Mouse (Mus musculus) midbrain, embryonic 10.5 days (tissue): ENCODE data around the gene Amotl2. TPM values are rescaled to one million over a fixed set of nuclear protein-coding genes. Genes with fewer than 3 reads are reported as not detected.
A peak's percentile ranks its signal among the peaks of the same experiment; 100 is the strongest.

Source experiments
- DNase-seq: peaks from one replicate; pipeline ENCODE4 v3.0.0-alpha.2; 2017; ENCODE audit warnings: low spot score
- H3K27ac ChIP-seq: fragments of 300-500 bp; sonication (generic); replicated peaks from 2 replicates; pipeline ENCODE4 v1.5.1; 2016; ENCODE audit warnings: mild to moderate bottlenecking
- H3K27me3 ChIP-seq: fragments of 300-500 bp; sonication (generic); 2 replicates; pipeline ENCODE4 v1.6.1; 2016; ENCODE audit warnings: low read depth, mild to moderate bottlenecking; ENCODE audit not compliant: poor library complexity, severe bottlenecking
- H3K36me3 ChIP-seq: fragments of 300-500 bp; sonication (generic); 2 replicates; pipeline ENCODE4 v1.6.1; 2016; ENCODE audit warnings: mild to moderate bottlenecking, moderate library complexity
- H3K4me1 ChIP-seq: fragments of 300-500 bp; sonication (generic); 2 replicates; pipeline ENCODE4 v1.6.1; 2016
- H3K4me3 ChIP-seq: fragments of 300-500 bp; sonication (generic); 2 replicates; pipeline ENCODE4 v1.5.1; 2016; ENCODE audit warnings: mild to moderate bottlenecking, moderate library complexity
- H3K9me3 ChIP-seq: fragments of 300-500 bp; sonication (generic); replicated peaks from 2 replicates; pipeline ENCODE4 v1.6.1; 2016; ENCODE audit warnings: mild to moderate bottlenecking
- WGBS: fragments of 180-500 bp; shearing (Covaris S2); methylation state at CpG from one replicate; pipeline ENCODE4 v1.1.7; 2016; 5-methylcytosine and 5-hydroxymethylcytosine counted together
- polyA plus RNA-seq: library from polyadenylated mRNA; unstranded; fragments of >200 nt; fragmentation: Nextera tagmentation; extraction: Ambion mirVana; gene quantifications from 2 replicates; pipeline ENCODE4 v1.2.1, GENCODE M21; 2016

Gene Amotl2
- polyA plus RNA-seq: 60.3 and 71.1 TPM in 2 replicates

DNA sequence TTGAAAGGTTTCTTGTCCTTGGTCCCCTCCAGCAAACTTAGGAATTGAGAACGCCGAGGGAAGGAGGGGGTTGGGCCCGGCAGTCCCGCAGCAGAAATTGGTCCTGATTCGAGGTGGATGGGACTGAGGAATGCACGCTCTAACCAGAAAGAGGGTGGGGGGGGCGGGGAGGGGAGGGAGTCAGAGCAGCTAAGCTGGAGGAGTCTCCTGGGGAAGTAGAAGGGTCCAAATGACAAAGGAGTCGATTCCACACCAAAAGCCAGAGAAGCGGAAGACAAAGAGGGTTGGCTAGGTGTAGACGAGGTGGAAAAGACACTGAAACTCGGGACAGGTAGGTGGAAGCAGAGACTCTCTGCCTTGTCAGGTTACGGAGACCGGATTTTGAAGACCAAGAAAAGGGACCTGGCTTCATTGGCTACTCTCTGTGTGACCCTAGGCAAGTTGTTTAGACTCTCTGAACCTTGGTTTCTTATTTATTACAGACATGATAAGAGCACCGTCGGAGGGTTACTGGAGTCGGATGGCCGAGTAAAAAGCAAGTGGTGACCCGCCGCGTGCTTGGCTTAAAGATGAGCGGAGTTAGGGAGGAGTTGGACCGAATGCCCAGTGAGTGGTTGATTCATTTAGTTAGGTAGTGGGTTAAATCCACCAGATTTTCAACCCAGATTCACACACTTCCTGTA is at the start of gene Amotl2:
Amotl2 (plus strand) TSS at position 192 of the 683 bp plus-strand sequence.
- peak within 1 kb of the TSS; percentile 100 for H3K27ac ChIP-seq
- H3K4me3 ChIP-seq: peak within 1 kb of the TSS; percentile 96
- peaks cover 69% of the 10 kb centered on the region for H3K4me1 ChIP-seq
- H3K9me3 ChIP-seq: no peaks in the 10 kb centered on the region
- H3K36me3 ChIP-seq: peaks cover 19% of the 10 kb centered on the region
- H3K27me3 ChIP-seq: peaks cover 19% of the 10 kb centered on the region
- DNase-seq: no peak
- 2% methylated on average over 22 of the region's 22 CpGs for WGBS

GRCm38 (mm10) chr9:102668115-102668514 is 48.4 kb upstream of the Amotl2 start:
- H3K4me3 ChIP-seq: no peak overlapping the region
- H3K36me3 ChIP-seq: no peaks in the 10 kb centered on the region
- peak overlapping the region; percentile 66 for H3K27ac ChIP-seq
- no peaks in the 10 kb centered on the region for H3K27me3 ChIP-seq
- 44% methylated on average over 6 of the region's 6 CpGs for WGBS
- no peaks in the 10 kb centered on the region for H3K9me3 ChIP-seq
- H3K4me1 ChIP-seq: peaks cover 39% of the 10 kb centered on the region
- DNase-seq: no peak

- H3K4me3 ChIP-seq: no peak overlapping the region
- no peaks in the 10 kb centered on the region for H3K36me3 ChIP-seq
- 88% methylated on average over 12 of the region's 12 CpGs for WGBS
- peaks cover 44% of the 10 kb centered on the region for H3K4me1 ChIP-seq
- H3K9me3 ChIP-seq: no peaks in the 10 kb centered on the region
- no peak overlapping the region for H3K27ac ChIP-seq
- H3K27me3 ChIP-seq: no peaks in the 10 kb centered on the region
- no peak for DNase-seq
Measured at GRCm38 (mm10) chr9:102668906-102669305, 47.6 kb upstream of the Amotl2 start.

DNA sequence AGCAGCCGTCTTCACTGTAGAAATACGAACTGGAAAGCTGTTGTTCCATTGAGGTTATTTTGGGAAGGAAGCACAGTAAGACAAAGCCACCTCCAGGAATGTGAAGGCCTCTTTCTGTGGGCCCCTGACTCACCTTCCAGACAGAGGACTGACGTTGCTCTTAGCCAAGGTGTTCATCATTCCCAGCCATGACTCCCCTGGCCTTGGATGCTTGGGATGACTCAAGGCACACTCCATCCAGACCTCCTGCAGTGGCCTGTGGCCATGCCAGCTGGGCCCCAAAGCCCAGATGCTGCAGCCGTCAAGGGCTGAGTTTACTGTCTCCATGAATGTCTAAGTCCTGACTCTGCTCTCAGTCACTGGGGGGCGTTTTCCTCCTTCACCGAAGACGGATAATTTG is 43.1 kb upstream of the Amotl2 start:
- Histone ChIP-seq H3K9me3 (no peaks in the 10 kb centered on the region), H3K27ac (no peak overlapping the region), H3K4me1 (peaks cover 26% of the 10 kb centered on the region), H3K36me3 (no peaks in the 10 kb centered on the region), H3K27me3 (no peaks in the 10 kb centered on the region), H3K4me3 (no peak overlapping the region)
- WGBS: 72% methylated on average over 7 of the region's 7 CpGs
- DNase-seq: no peak

DNA sequence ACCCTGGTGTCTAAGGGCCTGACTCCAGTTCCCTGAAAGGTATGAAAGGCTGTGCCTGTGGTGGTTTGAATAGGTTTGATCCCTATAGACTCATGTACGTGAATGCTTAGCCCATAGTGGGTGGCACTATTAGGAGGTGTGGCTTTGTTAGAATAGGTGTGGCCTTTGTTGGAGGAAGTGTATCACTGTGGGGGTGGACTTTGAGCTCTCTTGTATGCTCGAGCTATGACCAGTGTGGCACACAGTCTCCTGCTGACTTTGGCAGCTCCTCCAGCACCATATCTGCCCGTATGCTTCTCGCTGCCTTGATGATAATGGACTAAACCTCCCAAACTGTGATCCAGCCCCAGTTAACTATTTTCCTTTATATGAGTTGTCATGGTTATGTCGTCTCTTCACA is 40.5 kb upstream of the Amotl2 start:
- Histone ChIP-seq H3K27me3 (no peaks in the 10 kb centered on the region), H3K4me1 (peaks cover 22% of the 10 kb centered on the region), H3K36me3 (no peaks in the 10 kb centered on the region), H3K27ac (no peak overlapping the region), H3K9me3 (no peaks in the 10 kb centered on the region), H3K4me3 (no peak overlapping the region)
- no peak for DNase-seq
- 85% methylated on average over 5 of the region's 5 CpGs for WGBS

DNA sequence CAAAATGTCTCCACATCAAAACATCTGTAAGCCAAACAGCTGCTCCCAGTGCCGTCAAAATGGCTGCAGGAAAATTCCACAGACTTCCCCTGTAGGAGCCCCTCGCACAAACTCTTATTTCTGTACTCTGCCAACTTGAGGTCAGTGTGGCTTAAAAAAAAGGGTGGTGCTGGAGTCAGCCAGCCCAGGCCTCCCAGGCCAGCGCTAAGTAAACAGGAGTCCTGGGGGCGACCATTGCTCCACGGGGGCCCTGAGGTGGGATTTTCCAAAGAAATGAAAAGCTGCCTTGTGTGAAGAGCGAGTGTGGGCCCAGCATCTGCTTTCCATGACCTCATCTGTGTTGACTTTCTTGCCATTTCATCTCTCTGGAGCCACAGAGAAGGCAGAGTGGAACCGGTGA is 35.0 kb upstream of the Amotl2 start:
- no peaks in the 10 kb centered on the region for H3K36me3 ChIP-seq
- no peaks in the 10 kb centered on the region for H3K9me3 ChIP-seq
- no peak for DNase-seq
- H3K4me3 ChIP-seq: no peak overlapping the region
- 55% methylated on average over 7 of the region's 7 CpGs for WGBS
- peaks cover 6% of the 10 kb centered on the region for H3K4me1 ChIP-seq
- peak overlapping the region; percentile 52; the same call in 1 of the 2 replicates for H3K27ac ChIP-seq
- H3K27me3 ChIP-seq: peaks cover 5% of the 10 kb centered on the region; the same call in 1 of the 2 replicates

- peak overlapping the region; percentile 93; the same call in 1 of the 2 replicates for H3K27ac ChIP-seq
- H3K27me3 ChIP-seq: peaks cover 46% of the 10 kb centered on the region
- DNase-seq: no peak
- H3K4me1 ChIP-seq: peaks cover 54% of the 10 kb centered on the region
- H3K9me3 ChIP-seq: no peaks in the 10 kb centered on the region
- 56% methylated on average over 4 of the region's 4 CpGs for WGBS
- no peak overlapping the region for H3K4me3 ChIP-seq
- H3K36me3 ChIP-seq: no peaks in the 10 kb centered on the region
Measured at GRCm38 (mm10) chr9:102687943-102688342, 28.5 kb upstream of the Amotl2 start.

GRCm38 (mm10) chr9:102689406-102689939 is 27.0 kb upstream of the Amotl2 start:
- DNase-seq: peak; percentile 22
- H3K27ac ChIP-seq: peak overlapping the region; percentile 93
- H3K36me3 ChIP-seq: no peaks in the 10 kb centered on the region
- peaks cover 57% of the 10 kb centered on the region for H3K4me1 ChIP-seq
- H3K4me3 ChIP-seq: peak overlapping the region; percentile 66
- peaks cover 57% of the 10 kb centered on the region for H3K27me3 ChIP-seq
- H3K9me3 ChIP-seq: no peaks in the 10 kb centered on the region
- WGBS: 1% methylated on average over 13 of the region's 13 CpGs

DNA sequence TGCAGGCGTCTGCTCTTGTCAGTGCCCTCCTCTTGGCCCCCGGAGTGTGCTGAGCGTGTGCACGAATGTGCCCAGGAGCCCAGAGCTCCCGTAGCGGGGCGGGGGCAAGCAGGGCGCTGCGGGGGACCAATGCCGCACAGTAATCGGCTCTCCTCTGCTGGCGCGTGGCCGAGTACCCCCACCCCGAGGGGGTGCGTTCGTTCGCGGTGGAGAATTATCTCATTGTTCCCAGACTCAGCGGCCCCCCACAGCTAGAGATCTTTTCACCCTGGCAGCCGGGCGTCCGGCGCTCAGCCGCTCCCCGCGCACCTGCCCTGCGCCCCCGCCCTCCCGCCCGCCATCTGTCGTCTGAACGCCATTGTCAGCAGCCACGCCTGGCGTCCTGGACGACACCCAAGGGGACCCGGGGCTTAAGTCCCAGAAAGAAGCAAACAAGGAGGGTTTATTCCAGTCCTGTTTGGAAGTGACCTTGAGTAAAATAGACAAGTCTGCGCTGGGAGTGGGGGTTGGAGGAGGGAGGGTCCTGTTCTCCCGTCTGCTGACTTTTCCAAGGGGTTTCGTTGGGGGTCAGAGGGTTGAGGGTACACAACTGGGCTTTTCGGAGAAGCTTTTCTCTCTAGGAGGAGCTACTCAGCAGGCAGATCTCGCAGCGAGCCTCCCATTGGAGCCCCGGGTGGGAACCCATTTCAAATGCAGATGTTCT is 26.4 kb upstream of the Amotl2 start:
- peak; percentile 84 for DNase-seq
- Histone ChIP-seq H3K4me3 (peak overlapping the region; percentile 66), H3K27ac (peak overlapping the region; percentile 93), H3K4me1 (peaks cover 57% of the 10 kb centered on the region), H3K9me3 (no peaks in the 10 kb centered on the region), H3K27me3 (peaks cover 60% of the 10 kb centered on the region), H3K36me3 (no peaks in the 10 kb centered on the region)
- under 1% methylated on average over 44 of the region's 44 CpGs for WGBS

GRCm38 (mm10) chr9:102690891-102691290 is 25.6 kb upstream of the Amotl2 start:
- 3% methylated on average over 15 of the region's 15 CpGs for WGBS
- DNase-seq: peak; percentile 68
- H3K36me3 ChIP-seq: no peaks in the 10 kb centered on the region
- peaks cover 57% of the 10 kb centered on the region for H3K4me1 ChIP-seq
- peaks cover 60% of the 10 kb centered on the region for H3K27me3 ChIP-seq
- H3K9me3 ChIP-seq: no peaks in the 10 kb centered on the region
- peak overlapping the region; percentile 93 for H3K27ac ChIP-seq
- peak overlapping the region; percentile 66 for H3K4me3 ChIP-seq

- Histone ChIP-seq H3K4me3 (no peak overlapping the region), H3K27me3 (peaks cover 53% of the 10 kb centered on the region), H3K36me3 (no peaks in the 10 kb centered on the region), H3K4me1 (peaks cover 54% of the 10 kb centered on the region), H3K9me3 (no peaks in the 10 kb centered on the region; the same call in 1 of the 2 replicates), H3K27ac (peak overlapping the region; percentile 93)
- DNase-seq: no peak
- 50% methylated on average over 9 of the region's 9 CpGs for WGBS
Measured at GRCm38 (mm10) chr9:102692564-102693475, 23.7 kb upstream of the Amotl2 start.

DNA sequence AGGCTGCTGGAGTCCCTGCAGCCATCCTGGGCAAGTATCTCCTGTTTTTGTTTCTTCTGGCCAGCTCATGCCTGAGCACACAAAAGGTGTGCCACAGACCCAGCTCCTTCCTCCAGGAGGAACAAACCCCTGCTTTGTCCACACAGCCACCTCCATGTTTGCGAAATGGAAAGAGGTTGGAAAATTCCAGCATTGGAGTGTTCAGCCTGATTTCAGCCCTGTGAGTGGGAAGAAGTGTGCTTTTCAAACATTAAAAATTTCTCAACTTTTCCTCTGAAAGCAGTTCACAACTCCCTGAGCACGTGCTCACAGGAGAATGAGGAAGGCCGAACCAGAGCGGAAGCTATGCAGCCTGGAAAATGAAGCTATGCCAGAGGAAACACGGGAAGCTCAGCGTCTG is 15.4 kb upstream of the Amotl2 start:
- 91% methylated on average over 6 of the region's 6 CpGs for WGBS
- no peak for DNase-seq

More for the DNA sequence above, 15.4 kb upstream of the Amotl2 start:
- H3K4me1 ChIP-seq: peaks cover 4% of the 10 kb centered on the region; the same call in 1 of the 2 replicates
- H3K4me3 ChIP-seq: no peak overlapping the region
- H3K27ac ChIP-seq: no peak overlapping the region
- H3K27me3 ChIP-seq: no peaks in the 10 kb centered on the region
- H3K9me3 ChIP-seq: peaks cover 9% of the 10 kb centered on the region; the same call in 1 of the 2 replicates
- no peaks in the 10 kb centered on the region for H3K36me3 ChIP-seq
